Mouse (Mus musculus): ENCODE measurements around the gene Cars2. TPM values are rescaled to one million over a fixed set of nuclear protein-coding genes. Genes with fewer than 3 reads are reported as not detected.

Gene Cars2
- total and polyA plus RNA-seq, 3 experiments: 62.8 to 63.8 TPM; not detected in 1

GRCm38 (mm10) chr8:11593222-11593884 lies 42.8 kb upstream of the Cars2 start:
- H3K9me3 ChIP-seq (replicated peaks; ENCODE audit: insufficient read depth, low read length): no peaks in the 10 kb centered on the region
- TF ChIP-seq GATA1 (IDR thresholded peaks at IDR 0.05; ENCODE audit: low read depth, low read length) (peak; percentile 50), ELF1 (IDR thresholded peaks at IDR 0.05; ENCODE audit: low read depth, low read length) (no peak)
- no peaks in the 10 kb centered on the region for H3K79me2 ChIP-seq (ENCODE audit: control insufficient read depth, insufficient read depth, low read length, poor library complexity)
- H3K36me3 ChIP-seq (ENCODE audit: control insufficient read depth in 1 of 2, insufficient read depth in 2 of 2, low read length in 2 of 2): peaks cover 0 to 4% of the 10 kb centered on the region in 2 experiments; a peak in 2 of 4 replicates
- DNase-seq (ENCODE audit: low read depth, low spot score): peak; percentile 65
- no peak overlapping the region for H3K27ac ChIP-seq (ENCODE audit: control insufficient read depth, low read depth, low read length)
- H3K9ac ChIP-seq (ENCODE audit: control insufficient read depth, low read depth, low read length, poor library complexity, severe bottlenecking): peak overlapping the region; percentile 20; the same call in 1 of the 2 replicates
- peak overlapping the region; percentile 13 to 46; a peak in 3 of 4 replicates for H3K4me3 ChIP-seq (ENCODE audit: control insufficient read depth in 1 of 2, insufficient read depth in 1 of 2, low read depth in 2 of 2, low read length in 2 of 2)
- H3K27me3 ChIP-seq (ENCODE audit: control insufficient read depth in 1 of 2, insufficient read depth in 2 of 2, low read length in 2 of 2): no peaks in the 10 kb centered on the region
- H3K4me1 ChIP-seq (ENCODE audit: control insufficient read depth in 1 of 2, insufficient read depth in 2 of 2, low read length in 2 of 2): peaks cover 1 to 11% of the 10 kb centered on the region in 2 experiments; a peak in 2 of 4 replicates

GRCm38 (mm10) chr8:11592296-11592695 lies 41.7 kb upstream of the Cars2 start:
- TF ChIP-seq TAL1 (IDR thresholded peaks at IDR 0.05; ENCODE audit: low read length): peak; percentile 32
- TF ChIP-seq SIN3A (IDR thresholded peaks at IDR 0.05; ENCODE audit: low read length): no peak
- no peak for TF ChIP-seq ZKSCAN1 (IDR thresholded peaks at IDR 0.05; ENCODE audit: low read depth, low read length)
- TF ChIP-seq KAT2A (conservative IDR thresholded peaks at IDR 0.05; ENCODE audit: low read depth, low read length): no peak
- Histone ChIP-seq H3K9ac (ENCODE audit: control insufficient read depth, low read depth, low read length, poor library complexity, severe bottlenecking) (peak overlapping the region; percentile 29), H3K79me2 (ENCODE audit: control insufficient read depth, insufficient read depth, low read length, poor library complexity) (no peaks in the 10 kb centered on the region), H3K9me3 (replicated peaks; ENCODE audit: insufficient read depth, low read length) (no peaks in the 10 kb centered on the region), H3K4me1 (ENCODE audit: control insufficient read depth in 1 of 2, insufficient read depth in 2 of 2, low read length in 2 of 2) (peaks cover 1 to 11% of the 10 kb centered on the region in 2 experiments; a peak in 2 of 4 replicates), H3K27ac (ENCODE audit: control insufficient read depth, low read depth, low read length) (no peak overlapping the region), H3K36me3 (ENCODE audit: control insufficient read depth in 1 of 2, insufficient read depth in 2 of 2, low read length in 2 of 2) (peaks cover 0 to 4% of the 10 kb centered on the region in 2 experiments; a peak in 2 of 4 replicates), H3K4me3 (ENCODE audit: control insufficient read depth in 1 of 2, insufficient read depth in 1 of 2, low read depth in 2 of 2, low read length in 2 of 2) (peak overlapping the region; percentile 13 to 50; a peak in 3 of 4 replicates), H3K27me3 (ENCODE audit: control insufficient read depth in 1 of 2, insufficient read depth in 2 of 2, low read length in 2 of 2) (no peaks in the 10 kb centered on the region)
- peak; percentile 79 for DNase-seq (ENCODE audit: low read depth, low spot score)

GRCm38 (mm10) chr8:11591837-11592236 lies 41.3 kb upstream of the Cars2 start:
- Histone ChIP-seq H3K27ac (ENCODE audit: control insufficient read depth, low read depth, low read length) (no peak overlapping the region), H3K36me3 (ENCODE audit: control insufficient read depth in 1 of 2, insufficient read depth in 2 of 2, low read length in 2 of 2) (peaks cover 0 to 4% of the 10 kb centered on the region in 2 experiments; a peak in 2 of 4 replicates), H3K4me3 (ENCODE audit: control insufficient read depth in 1 of 2, insufficient read depth in 1 of 2, low read depth in 2 of 2, low read length in 2 of 2) (peak overlapping the region; percentile 13 to 24; a peak in 2 of 4 replicates), H3K27me3 (ENCODE audit: control insufficient read depth in 1 of 2, insufficient read depth in 2 of 2, low read length in 2 of 2) (no peaks in the 10 kb centered on the region), H3K9ac (ENCODE audit: control insufficient read depth, low read depth, low read length, poor library complexity, severe bottlenecking) (peak overlapping the region; percentile 29), H3K4me1 (ENCODE audit: control insufficient read depth in 1 of 2, insufficient read depth in 2 of 2, low read length in 2 of 2) (peaks cover 1 to 11% of the 10 kb centered on the region in 2 experiments; a peak in 2 of 4 replicates), H3K9me3 (replicated peaks; ENCODE audit: insufficient read depth, low read length) (no peaks in the 10 kb centered on the region), H3K79me2 (ENCODE audit: control insufficient read depth, insufficient read depth, low read length, poor library complexity) (no peaks in the 10 kb centered on the region)
- TF ChIP-seq TCF12 (IDR thresholded peaks at IDR 0.05; ENCODE audit: low read depth, low read length) (no peak), JUND (IDR thresholded peaks at IDR 0.05; ENCODE audit: low read depth, low read length) (no peak), ZMIZ1 (IDR thresholded peaks at IDR 0.05; ENCODE audit: low read depth, low read length) (no peak), CTCF (IDR thresholded peaks at IDR 0.05 in 2 of 3, conservative IDR thresholded peaks at IDR 0.05 in 1 of 3; ENCODE audit: control insufficient read depth in 1 of 3, insufficient read depth in 1 of 3, low read depth in 2 of 3, low read length in 3 of 3, poor library complexity in 1 of 3, severe bottlenecking in 1 of 3) (no peak), ETS1 (IDR thresholded peaks at IDR 0.05; ENCODE audit: low read depth, low read length) (no peak)
- DNase-seq (ENCODE audit: low read depth, low spot score): no peak

All from MEL (cell line).